Mouse (Mus musculus) lung, adult 2 months (tissue): ENCODE data around the gene Gm14698. TPM values are rescaled to one million over a fixed set of nuclear protein-coding genes. Genes with fewer than 3 reads are reported as not detected.
A peak's percentile ranks its signal among the peaks of the same experiment; 100 is the strongest.
"Not testable (repeated sequence)": the region's sequence is repeated elsewhere in the genome, so short reads cannot be mapped to it uniquely, and the experiment has no call there.

Experiments used
- DNase-seq: peaks from one replicate; pipeline ENCODE4 v3.0.0; 2022
- H3K4me1 ChIP-seq: fragments of 200-500 bp; 2 replicates; pipeline ENCODE4 v1.6.1; 2011; ENCODE audit warnings: low read length; ENCODE audit not compliant: control insufficient read depth, insufficient read depth
- H3K4me3 ChIP-seq: fragments of 200-500 bp; replicated peaks from 2 replicates; pipeline ENCODE3; 2011; ENCODE audit warnings: low read depth, mild to moderate bottlenecking, control low read depth, low read length; ENCODE audit errors: extremely low read depth
- CTCF ChIP-seq: fragments of 200-500 bp; IDR thresholded peaks from 2 replicates; pipeline ENCODE4 v1.5.1; 2011; ENCODE audit warnings: mild to moderate bottlenecking, low read length, control low read depth; ENCODE audit not compliant: insufficient read depth
- POLR2A ChIP-seq: fragments of 200-500 bp; IDR thresholded peaks from 2 replicates; pipeline ENCODE4 v1.6.1; 2011; ENCODE audit warnings: low read depth, mild to moderate bottlenecking, control low read depth, low read length, borderline replicate concordance; ENCODE audit errors: extremely low read depth
- WGBS: fragments of 180-500 bp; shearing (Covaris S2); methylation state at CpG from one replicate; pipeline ENCODE4 v1.1.7; 2018; 5-methylcytosine and 5-hydroxymethylcytosine counted together
- polyA plus RNA-seq: library from polyadenylated mRNA; depleted of rRNA; stranded (reverse); fragments of >200 nt; gene quantifications from 2 replicates; pipeline ENCODE4 v1.2.3, GENCODE M21; 2012; rRNA removed

The Gm14698 gene
- polyA plus RNA-seq, result 0.43 and 0.54 TPM in 2 replicates

- H3K4me1 ChIP-seq, H3K4me3 ChIP-seq: not testable (repeated sequence)
- WGBS, result 19% methylated on average over 36 of the region's 36 CpGs
- DNase-seq, result peak; percentile 4
Observed at GRCm38 (mm10) chrX:68821059-68821458, at the start of gene Gm14698. Gene Gm14698 (plus strand): TSS chrX:68821093.

- WGBS, result 39% methylated on average over 2 of the region's 2 CpGs
Observed at GRCm38 (mm10) chrX:68820449-68820848, 444 bp upstream of the Gm14698 start.

GRCm38 (mm10) chrX:68839548-68840444, 18.9 kb downstream of the Gm14698 start:
- no peaks in the 10 kb centered on the region for H3K4me1 ChIP-seq
- TF ChIP-seq POLR2A, result no peak
- no peak for TF ChIP-seq CTCF
- WGBS, result 26% methylated on average over 5 of the region's 5 CpGs
- no peak overlapping the region for H3K4me3 ChIP-seq
- no peak for DNase-seq

More at GRCm38 (mm10) chrX:68820449-68820848, 444 bp upstream of the Gm14698 start:
- not testable (repeated sequence) for DNase-seq, H3K4me3 ChIP-seq, H3K4me1 ChIP-seq

- no peak for TF ChIP-seq POLR2A
- no peak for TF ChIP-seq CTCF
- WGBS, result 42% methylated on average over 2 of the region's 2 CpGs
Observed at GRCm38 (mm10) chrX:68865145-68865544, 44.3 kb downstream of the Gm14698 start.

More at GRCm38 (mm10) chrX:68865145-68865544, 44.3 kb downstream of the Gm14698 start:
- DNase-seq, result no peak
- Histone ChIP-seq H3K4me3 (no peak overlapping the region), H3K4me1 (no peaks in the 10 kb centered on the region)

Other genes starting within 250 kb of the Gm14698 start
- gene Fmr1, start 142.6 kb upstream of the Gm14698 start, polyA plus RNA-seq, result 3.9 and 6.0 TPM in 2 replicates
- gene Fmr1nb, start 59.3 kb upstream of the Gm14698 start, polyA plus RNA-seq, result 0.16 TPM in 1 of 2 replicates, not detected in the other
- not detected in 2 replicates for gene Gm6812, start 72.0 kb downstream of the Gm14698 start, polyA plus RNA-seq